Mouse (Mus musculus): ENCODE results near the gene Rims3.

DNA sequence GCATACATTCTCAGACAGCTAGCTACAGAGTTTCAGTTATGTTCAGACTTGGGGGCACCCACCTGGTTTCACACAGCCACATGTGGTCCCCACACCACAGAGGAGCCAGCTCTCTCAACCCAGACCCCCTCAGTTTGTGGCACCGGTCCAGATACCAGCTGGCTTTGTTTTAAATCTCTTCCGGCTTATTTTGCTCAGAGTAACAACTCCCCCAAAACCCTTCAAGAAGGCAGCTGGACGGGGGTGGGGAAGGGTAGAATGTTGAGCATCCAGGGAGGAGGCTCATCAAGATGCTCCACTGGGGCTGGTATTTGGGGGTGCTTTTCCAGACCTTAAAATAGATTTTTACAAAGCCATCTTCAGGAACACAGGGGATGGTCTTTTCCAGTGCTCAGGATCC is 24.1 kb downstream of the Rims3 start:
- TF ChIP-seq CTCF (conservative IDR thresholded peaks at IDR 0.05; ENCODE audit: insufficient read depth, insufficient read length, low read depth, low read length) (no peak), POLR2A (IDR thresholded peaks at IDR 0.05; ENCODE audit: low read depth, low read length) (no peak)

All from kidney, adult 2 months (tissue).